Mouse (Mus musculus) CD4-positive, CD25-positive, alpha-beta regulatory T cell, adult 2 months (primary cell): ENCODE results near the gene Ldlrad3.

Experiments used
- DNase-seq: peaks from one replicate; pipeline ENCODE4 v3.0.0-alpha.2; 2012; ENCODE audit warnings: low read depth, low spot score

Gene Ldlrad3

GRCm38 (mm10) chr2:101967152-101967551, 219.0 kb downstream of the Ldlrad3 start:
- no peak for DNase-seq

GRCm38 (mm10) chr2:101966017-101966416, 220.2 kb downstream of the Ldlrad3 start:
- DNase-seq, result no peak

GRCm38 (mm10) chr2:101965515-101965914, 220.7 kb downstream of the Ldlrad3 start:
- no peak for DNase-seq

GRCm38 (mm10) chr2:101963367-101963766, 222.8 kb downstream of the Ldlrad3 start:
- no peak for DNase-seq

GRCm38 (mm10) chr2:101962349-101962748, 223.8 kb downstream of the Ldlrad3 start:
- no peak for DNase-seq

GRCm38 (mm10) chr2:101961391-101961790, 224.8 kb downstream of the Ldlrad3 start:
- no peak for DNase-seq

GRCm38 (mm10) chr2:101960658-101961057, 225.5 kb downstream of the Ldlrad3 start:
- no peak for DNase-seq

- DNase-seq, result no peak
Measured at GRCm38 (mm10) chr2:101956125-101956524, 230.1 kb downstream of the Ldlrad3 start.

GRCm38 (mm10) chr2:101952951-101953361, 233.2 kb downstream of the Ldlrad3 start:
- no peak for DNase-seq

- no peak for DNase-seq
Measured at GRCm38 (mm10) chr2:101950716-101951520, 235.3 kb downstream of the Ldlrad3 start.

- no peak for DNase-seq
Measured at GRCm38 (mm10) chr2:101935006-101935405, 251.2 kb downstream of the Ldlrad3 start.

- no peak for DNase-seq
Measured at GRCm38 (mm10) chr2:101933301-101933700, 252.9 kb downstream of the Ldlrad3 start.

- DNase-seq, result no peak
Measured at GRCm38 (mm10) chr2:101932169-101932936, 253.8 kb downstream of the Ldlrad3 start.

GRCm38 (mm10) chr2:101925591-101926188, 260.5 kb downstream of the Ldlrad3 start:
- DNase-seq, result no peak

- DNase-seq, result no peak
Measured at GRCm38 (mm10) chr2:101925183-101925582, 261.0 kb downstream of the Ldlrad3 start.

GRCm38 (mm10) chr2:101923181-101923580, 263.0 kb downstream of the Ldlrad3 start:
- no peak for DNase-seq

GRCm38 (mm10) chr2:101922302-101922701, 263.9 kb downstream of the Ldlrad3 start:
- DNase-seq, result no peak

- no peak for DNase-seq
Measured at GRCm38 (mm10) chr2:101920136-101920554, 266.0 kb downstream of the Ldlrad3 start.

GRCm38 (mm10) chr2:101918518-101918917, 267.7 kb downstream of the Ldlrad3 start:
- no peak for DNase-seq

GRCm38 (mm10) chr2:101909326-101910080, 276.7 kb downstream of the Ldlrad3 start:
- DNase-seq, result no peak

- no peak for DNase-seq
Measured at GRCm38 (mm10) chr2:101908773-101909172, 277.4 kb downstream of the Ldlrad3 start.
